Mouse (Mus musculus): ENCODE data around the gene Rln1. TPM values are rescaled to one million over a fixed set of nuclear protein-coding genes. Genes with fewer than 3 reads are reported as not detected.

Gene Rln1
- total and polyA plus RNA-seq, 3 experiments, result 0.11 TPM; not detected in 2

DNA sequence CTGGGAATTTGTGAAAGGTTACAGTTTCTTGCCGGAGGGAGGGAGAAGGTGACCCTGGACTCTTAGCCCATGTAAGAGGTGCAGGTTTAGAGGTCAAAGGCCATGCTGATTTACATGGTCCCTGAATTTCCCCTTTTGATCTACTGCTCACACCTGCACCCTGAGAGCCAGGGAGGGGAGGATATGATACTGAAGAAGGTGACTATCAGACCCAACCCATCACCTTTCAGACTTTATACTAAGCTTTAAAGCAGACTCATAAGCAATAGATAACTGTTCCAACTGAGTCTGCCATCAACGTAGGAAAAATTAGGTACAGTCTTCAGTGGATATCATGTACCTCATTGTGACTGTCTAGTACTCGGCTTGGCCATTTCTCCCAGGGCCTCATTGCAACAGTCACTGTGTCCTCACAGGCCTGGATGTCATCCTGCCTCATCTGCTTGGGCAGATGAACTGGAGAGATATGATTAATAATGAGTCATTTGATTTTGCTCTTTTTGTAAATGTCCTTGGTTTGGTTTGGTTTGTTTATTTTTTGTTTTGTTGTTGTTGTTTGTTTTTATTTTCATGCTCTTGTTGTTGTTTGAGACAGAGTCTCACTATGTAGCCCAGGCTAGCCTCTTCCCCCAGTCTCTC is 34.3 kb upstream of the Rln1 start:
- TF ChIP-seq POLR2AphosphoS5 (IDR thresholded peaks at IDR 0.05; ENCODE audit: insufficient replicate concordance, low read depth, low read length), result no peak
- peak; percentile 17; the same call in 1 of the 2 replicates for TF ChIP-seq TAL1 (conservative IDR thresholded peaks at IDR 0.05; ENCODE audit: low read depth, low read length)
- no peak for TF ChIP-seq CTCF (IDR thresholded peaks at IDR 0.05; ENCODE audit: low read depth, low read length)
- no peak for TF ChIP-seq GATA1 (IDR thresholded peaks at IDR 0.05; ENCODE audit: borderline replicate concordance, low read length)
- no peak for TF ChIP-seq GATA2 (IDR thresholded peaks at IDR 0.05; ENCODE audit: borderline replicate concordance, low read depth, low read length)
- H3K9me3 ChIP-seq (replicated peaks), result no peaks in the 10 kb centered on the region
- H3K4me1 ChIP-seq (ENCODE audit: insufficient read depth, low read depth, low read length), result peaks cover 69% of the 10 kb centered on the region
- H3K27me3 ChIP-seq (ENCODE audit: insufficient read depth, low read length), result no peaks in the 10 kb centered on the region
- peaks cover 21% of the 10 kb centered on the region for H3K36me3 ChIP-seq (replicated peaks)
- peak; percentile 20 for DNase-seq (ENCODE audit: low spot score)
- 0 out of 2 replicates have a peak, but pooled peaks have one; percentile 37 for ATAC-seq (ENCODE audit: extremely low read depth, insufficient number of reproducible peaks, low FRiP score, poor library complexity, severe bottlenecking)
- peak overlapping the region; percentile 1; the same call in 1 of the 2 replicates for H3K4me3 ChIP-seq (ENCODE audit: low read depth, low read length)

DNA sequence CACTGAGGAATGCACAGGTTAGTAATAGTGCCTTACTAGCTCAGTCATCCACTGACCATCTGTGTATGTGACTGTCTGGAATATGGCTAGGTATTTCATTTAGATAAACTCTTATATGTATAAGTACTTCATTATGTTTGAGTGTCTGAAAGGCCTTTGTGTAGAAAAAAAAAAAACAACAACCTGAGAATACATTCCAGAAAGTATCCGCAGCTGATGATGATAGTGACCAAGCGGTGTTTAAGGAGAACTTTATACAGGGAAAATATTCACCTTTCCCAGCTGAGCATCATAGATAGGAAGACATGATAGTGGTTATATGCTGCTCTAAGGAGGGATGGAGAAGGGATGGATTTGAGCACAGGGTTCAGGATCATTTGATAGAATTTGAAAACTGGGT is 33.6 kb upstream of the Rln1 start:
- TF ChIP-seq GATA2 (IDR thresholded peaks at IDR 0.05; ENCODE audit: borderline replicate concordance, low read depth, low read length) (no peak), CTCF (IDR thresholded peaks at IDR 0.05; ENCODE audit: low read depth, low read length) (no peak), TAL1 (conservative IDR thresholded peaks at IDR 0.05; ENCODE audit: low read depth, low read length) (no peak), POLR2AphosphoS5 (IDR thresholded peaks at IDR 0.05; ENCODE audit: insufficient replicate concordance, low read depth, low read length) (no peak), GATA1 (IDR thresholded peaks at IDR 0.05; ENCODE audit: borderline replicate concordance, low read length) (no peak)
- ATAC-seq (ENCODE audit: extremely low read depth, insufficient number of reproducible peaks, low FRiP score, poor library complexity, severe bottlenecking) (no peak), DNase-seq (ENCODE audit: low spot score) (no peak)
- Histone ChIP-seq H3K36me3 (replicated peaks) (peaks cover 20% of the 10 kb centered on the region), H3K4me3 (ENCODE audit: low read depth, low read length) (peak overlapping the region; percentile 73; the same call in 1 of the 2 replicates), H3K4me1 (ENCODE audit: insufficient read depth, low read depth, low read length) (peaks cover 64% of the 10 kb centered on the region), H3K27me3 (ENCODE audit: insufficient read depth, low read length) (no peaks in the 10 kb centered on the region), H3K9me3 (replicated peaks) (no peaks in the 10 kb centered on the region)

DNA sequence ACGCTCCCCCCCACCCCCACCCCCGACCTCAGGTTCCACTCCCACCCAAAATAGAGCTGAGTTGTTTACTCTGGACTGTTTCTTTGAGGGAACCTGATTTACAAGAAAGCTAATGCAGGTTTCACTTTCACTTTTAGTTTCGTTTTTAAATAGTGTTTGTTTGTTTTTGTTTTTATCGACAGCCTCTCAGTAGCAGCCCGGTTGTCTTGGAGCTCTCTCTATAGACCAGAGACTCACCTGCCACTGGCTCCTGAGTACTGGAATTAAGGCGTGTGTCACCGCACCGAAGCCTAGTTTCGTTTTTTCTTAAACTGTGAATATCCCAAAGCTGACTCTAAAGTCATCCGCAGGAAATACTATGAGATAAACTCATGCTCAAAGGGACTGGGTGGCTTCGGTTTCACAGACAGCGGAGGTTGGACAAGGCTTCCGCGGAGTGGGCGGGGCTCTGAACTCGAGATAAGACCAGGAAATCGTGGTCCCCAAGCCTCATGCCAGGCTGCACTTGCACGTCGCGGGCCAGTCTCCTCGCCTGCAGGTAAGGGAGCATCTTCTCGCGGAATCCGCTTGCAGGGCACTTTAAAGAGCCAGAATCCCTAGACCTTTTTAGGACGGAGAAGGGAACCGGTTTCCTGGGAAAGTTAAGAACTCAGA is 32.6 kb upstream of the Rln1 start, which contains the start of the genes Plgrkt and Cd274:
Gene Plgrkt (minus strand): TSS at position 422 of the 654 bp plus-strand sequence.
Gene Cd274 (plus strand): TSS at position 487 of the 654 bp plus-strand sequence.
- peaks cover 64% of the 10 kb centered on the region for H3K4me1 ChIP-seq (ENCODE audit: insufficient read depth, low read depth, low read length)
- peaks cover 18% of the 10 kb centered on the region for H3K36me3 ChIP-seq (replicated peaks)
- peak within 1 kb of the TSS; percentile 73 for H3K4me3 ChIP-seq (ENCODE audit: low read depth, low read length)
- no peaks in the 10 kb centered on the region for H3K9me3 ChIP-seq (replicated peaks)
- TF ChIP-seq POLR2AphosphoS5 (IDR thresholded peaks at IDR 0.05; ENCODE audit: insufficient replicate concordance, low read depth, low read length) (no peak), GATA1 (IDR thresholded peaks at IDR 0.05; ENCODE audit: borderline replicate concordance, low read length) (no peak), GATA2 (IDR thresholded peaks at IDR 0.05; ENCODE audit: borderline replicate concordance, low read depth, low read length) (no peak), CTCF (IDR thresholded peaks at IDR 0.05; ENCODE audit: low read depth, low read length) (no peak), TAL1 (conservative IDR thresholded peaks at IDR 0.05; ENCODE audit: low read depth, low read length) (no peak)
- DNase-seq (ENCODE audit: low spot score), result peak; percentile 82
- no peaks in the 10 kb centered on the region for H3K27me3 ChIP-seq (ENCODE audit: insufficient read depth, low read length)
- peak; percentile 84 for ATAC-seq (ENCODE audit: extremely low read depth, insufficient number of reproducible peaks, low FRiP score, poor library complexity, severe bottlenecking)

DNA sequence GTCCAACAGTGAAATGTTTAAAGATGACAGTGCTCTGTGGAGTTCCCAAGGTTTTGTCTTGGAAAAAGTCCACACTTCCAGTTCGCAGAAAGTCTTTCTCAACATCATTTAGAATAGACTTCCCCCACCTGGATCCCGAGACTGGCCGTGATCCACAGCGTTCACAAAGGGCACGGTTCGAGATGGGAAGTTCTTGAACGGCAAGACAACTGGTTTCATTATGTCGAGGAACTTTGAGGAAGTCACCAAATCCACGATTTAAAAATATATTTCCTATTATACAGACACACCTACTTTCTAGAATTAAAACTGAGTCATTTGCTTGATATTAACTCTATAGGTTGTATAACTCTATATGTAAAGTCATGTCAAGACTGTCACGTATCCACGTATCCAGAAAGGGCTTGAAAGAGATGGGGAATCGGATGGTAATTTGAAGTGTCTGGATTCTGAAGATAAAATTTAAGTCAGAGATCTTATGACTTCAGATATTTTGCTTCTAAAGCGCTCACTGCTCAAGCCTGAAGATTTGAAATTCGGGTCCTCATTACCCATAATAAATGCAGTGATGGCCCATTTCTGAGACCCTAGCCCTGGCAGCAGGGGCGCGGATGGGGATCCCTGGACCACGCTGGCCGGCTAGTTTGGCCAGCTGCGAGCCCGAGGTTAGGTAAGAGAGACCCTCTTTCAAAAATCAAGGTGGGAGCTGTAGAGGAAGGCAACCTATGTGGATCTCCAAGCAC is 31.9 kb upstream of the Rln1 start:
- ATAC-seq (ENCODE audit: extremely low read depth, insufficient number of reproducible peaks, low FRiP score, poor library complexity, severe bottlenecking), result no peak
- Histone ChIP-seq H3K4me1 (ENCODE audit: insufficient read depth, low read depth, low read length) (peaks cover 62% of the 10 kb centered on the region), H3K36me3 (replicated peaks) (peaks cover 15% of the 10 kb centered on the region), H3K27me3 (ENCODE audit: insufficient read depth, low read length) (no peaks in the 10 kb centered on the region), H3K9me3 (replicated peaks) (no peaks in the 10 kb centered on the region), H3K4me3 (ENCODE audit: low read depth, low read length) (peak overlapping the region; percentile 73)
- no peak for DNase-seq (ENCODE audit: low spot score)
- no peak for TF ChIP-seq POLR2AphosphoS5 (IDR thresholded peaks at IDR 0.05; ENCODE audit: insufficient replicate concordance, low read depth, low read length)
- no peak for TF ChIP-seq CTCF (IDR thresholded peaks at IDR 0.05; ENCODE audit: low read depth, low read length)
- TF ChIP-seq GATA2 (IDR thresholded peaks at IDR 0.05; ENCODE audit: borderline replicate concordance, low read depth, low read length), result no peak
- TF ChIP-seq TAL1 (conservative IDR thresholded peaks at IDR 0.05; ENCODE audit: low read depth, low read length), result no peak
- no peak for TF ChIP-seq GATA1 (IDR thresholded peaks at IDR 0.05; ENCODE audit: borderline replicate concordance, low read length)

DNA sequence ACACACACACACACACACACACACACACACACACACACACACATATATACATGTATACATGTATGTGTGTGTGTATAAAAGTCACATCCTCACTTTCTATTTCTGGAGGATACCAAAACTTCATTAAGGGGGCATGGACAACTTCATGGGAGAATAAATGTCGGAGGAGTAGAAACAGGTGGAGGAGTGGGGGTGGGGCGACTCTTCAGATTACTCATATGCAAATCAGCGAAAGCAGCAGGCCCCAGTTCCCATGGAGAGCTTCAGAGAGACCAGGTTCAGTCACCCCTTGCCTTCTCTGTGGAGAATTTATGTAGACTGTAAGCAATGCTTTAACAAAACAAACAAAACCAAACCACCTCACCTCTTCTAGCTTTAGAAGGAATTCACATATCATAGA is 30.6 kb upstream of the Rln1 start:
- H3K36me3 ChIP-seq (replicated peaks), result peaks cover 19% of the 10 kb centered on the region
- H3K4me1 ChIP-seq (ENCODE audit: insufficient read depth, low read depth, low read length), result peaks cover 69% of the 10 kb centered on the region
- ATAC-seq (ENCODE audit: extremely low read depth, insufficient number of reproducible peaks, low FRiP score, poor library complexity, severe bottlenecking) (no peak), DNase-seq (ENCODE audit: low spot score) (no peak)
- TF ChIP-seq GATA1 (IDR thresholded peaks at IDR 0.05; ENCODE audit: borderline replicate concordance, low read length) (no peak), POLR2AphosphoS5 (IDR thresholded peaks at IDR 0.05; ENCODE audit: insufficient replicate concordance, low read depth, low read length) (no peak), GATA2 (IDR thresholded peaks at IDR 0.05; ENCODE audit: borderline replicate concordance, low read depth, low read length) (no peak), CTCF (IDR thresholded peaks at IDR 0.05; ENCODE audit: low read depth, low read length) (no peak), TAL1 (conservative IDR thresholded peaks at IDR 0.05; ENCODE audit: low read depth, low read length) (no peak)
- no peak overlapping the region for H3K4me3 ChIP-seq (ENCODE audit: low read depth, low read length)
- H3K9me3 ChIP-seq (replicated peaks), result no peaks in the 10 kb centered on the region
- no peaks in the 10 kb centered on the region for H3K27me3 ChIP-seq (ENCODE audit: insufficient read depth, low read length)

Measured in G1E (cell line).